Mouse (Mus musculus) intestine, postnatal 0 days (tissue): ENCODE measurements around the gene Ccdc157. TPM values are rescaled to one million over a fixed set of nuclear protein-coding genes. Genes with fewer than 3 reads are reported as not detected.

Experiments used
- ATAC-seq: fragments of 200-750 bp; cut with Nextera tagmentation; 2 replicates; pipeline ENCODE4 v1.8.0; 2017; ENCODE audit warnings: mild to moderate bottlenecking, moderate TSS enrichment, moderate library complexity
- H3K27ac ChIP-seq: fragments of 300-500 bp; sonication (generic); 2 replicates; pipeline ENCODE4 v1.5.1; 2014; ENCODE audit warnings: mild to moderate bottlenecking, low read depth, low read length, moderate library complexity
- H3K27me3 ChIP-seq: fragments of 300-500 bp; sonication (generic); replicated peaks from 2 replicates; pipeline ENCODE4 v1.6.1; 2014; ENCODE audit warnings: low read length, mixed read lengths; ENCODE audit not compliant: control insufficient read depth, insufficient read depth
- H3K36me3 ChIP-seq: fragments of 300-500 bp; sonication (generic); 2 replicates; pipeline ENCODE4 v1.6.1; 2014; ENCODE audit warnings: mild to moderate bottlenecking, moderate library complexity; ENCODE audit not compliant: control insufficient read depth, insufficient read depth
- H3K4me1 ChIP-seq: fragments of 300-500 bp; sonication (generic); replicated peaks from 2 replicates; pipeline ENCODE4 v1.6.1; 2014; ENCODE audit warnings: antibody characterized with exemption, low read length, mixed read lengths; ENCODE audit not compliant: control insufficient read depth, insufficient read depth
- H3K4me2 ChIP-seq: fragments of 300-500 bp; sonication (generic); replicated peaks from 2 replicates; pipeline ENCODE4 v1.6.1; 2014; ENCODE audit warnings: low read depth, mild to moderate bottlenecking, moderate library complexity
- H3K4me3 ChIP-seq: fragments of 300-500 bp; sonication (generic); 2 replicates; pipeline ENCODE4 v1.5.1; 2014; ENCODE audit warnings: low read depth, low read length
- H3K9ac ChIP-seq: fragments of 300-500 bp; sonication (generic); 2 replicates; pipeline ENCODE4 v1.6.1; 2014; ENCODE audit warnings: mild to moderate bottlenecking, low read depth, low read length
- H3K9me3 ChIP-seq: fragments of 300-500 bp; sonication (generic); 2 replicates; pipeline ENCODE4 v1.6.1; 2016; ENCODE audit warnings: mixed run types; ENCODE audit not compliant: control insufficient read depth
- CTCF ChIP-seq: sonication (generic); IDR thresholded peaks from 2 replicates; pipeline ENCODE4 v1.5.1; 2016; ENCODE audit warnings: low read depth, mild to moderate bottlenecking, control low read depth, antibody characterized with exemption, moderate library complexity
- WGBS: fragments of 180-500 bp; shearing (Covaris S2); extraction: QIAGEN DNeasy Blood & Tissue Kit; methylation state at CpG from one replicate; pipeline ENCODE4 v1.1.7; 2014; 5-methylcytosine and 5-hydroxymethylcytosine counted together
- polyA plus RNA-seq: library from polyadenylated mRNA; unstranded; fragments of >200 nt; fragmentation: Nextera tagmentation; extraction: Ambion mirVana; gene quantifications from 2 replicates; pipeline ENCODE4 v1.2.1, GENCODE M21; 2015

The Ccdc157 gene
- polyA plus RNA-seq, 1 experiment from 2014 or later: 1.1 TPM

- H3K9ac ChIP-seq: no peak overlapping the region
- WGBS: 57% methylated on average over 4 of the region's 4 CpGs
- H3K36me3 ChIP-seq: peaks cover 21% of the 10 kb centered on the region
- no peak overlapping the region for H3K4me2 ChIP-seq
- no peak overlapping the region for H3K27ac ChIP-seq
- no peak overlapping the region for H3K4me3 ChIP-seq
- peak; percentile 51 for TF ChIP-seq CTCF
- H3K4me1 ChIP-seq: no peaks in the 10 kb centered on the region
- H3K27me3 ChIP-seq: no peaks in the 10 kb centered on the region
- ATAC-seq: no peak
- no peaks in the 10 kb centered on the region for H3K9me3 ChIP-seq
These were observed 24.3 kb upstream of the Ccdc157 start for GRCm38 (mm10) chr11:4184251-4184952.

DNA sequence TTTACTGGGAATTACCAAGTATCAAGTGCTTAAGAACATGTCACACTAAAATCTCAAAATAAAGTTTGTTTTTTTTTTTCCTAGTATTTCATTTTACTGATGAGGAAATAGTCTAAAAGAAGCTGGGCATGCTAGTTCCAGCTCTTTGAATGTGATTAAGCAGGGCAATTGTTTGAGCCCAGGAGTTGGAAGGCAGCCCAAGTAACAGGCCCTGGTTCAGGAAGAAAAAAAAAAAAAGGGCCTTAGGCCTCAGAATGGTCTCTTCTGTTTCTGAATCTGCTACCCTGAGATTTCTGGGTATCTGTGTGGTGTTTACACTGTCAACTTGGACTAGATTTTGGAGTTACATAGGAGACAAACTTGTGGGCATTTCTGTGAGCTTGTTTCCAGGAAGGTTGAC is 23.4 kb upstream of the Ccdc157 start:
- Histone ChIP-seq H3K36me3 (peaks cover 30% of the 10 kb centered on the region), H3K9me3 (no peaks in the 10 kb centered on the region), H3K4me3 (no peak overlapping the region), H3K27ac (no peak overlapping the region), H3K9ac (no peak overlapping the region), H3K4me1 (no peaks in the 10 kb centered on the region), H3K27me3 (no peaks in the 10 kb centered on the region), H3K4me2 (no peak overlapping the region)
- ATAC-seq: no peak
- no peak for TF ChIP-seq CTCF

GRCm38 (mm10) chr11:4182061-4182460 is 22.0 kb upstream of the Ccdc157 start:
- no peaks in the 10 kb centered on the region for H3K9me3 ChIP-seq
- H3K4me3 ChIP-seq: no peak overlapping the region
- no peak for TF ChIP-seq CTCF
- peaks cover 44% of the 10 kb centered on the region for H3K36me3 ChIP-seq
- no peak overlapping the region for H3K4me2 ChIP-seq
- H3K27ac ChIP-seq: 0 out of 2 replicates have a peak overlapping the region, but pooled peaks have one; percentile 6
- WGBS: 46% methylated on average over 1 of the region's 1 CpGs
- H3K9ac ChIP-seq: no peak overlapping the region
- H3K27me3 ChIP-seq: no peaks in the 10 kb centered on the region
- no peak for ATAC-seq
- H3K4me1 ChIP-seq: no peaks in the 10 kb centered on the region

GRCm38 (mm10) chr11:4177716-4178115 is 17.6 kb upstream of the Ccdc157 start:
- Histone ChIP-seq H3K4me3 (no peak overlapping the region), H3K27ac (peak overlapping the region; percentile 28; the same call in 1 of the 2 replicates), H3K36me3 (peaks cover 88% of the 10 kb centered on the region), H3K9ac (no peak overlapping the region), H3K9me3 (no peaks in the 10 kb centered on the region), H3K4me1 (no peaks in the 10 kb centered on the region), H3K4me2 (no peak overlapping the region), H3K27me3 (no peaks in the 10 kb centered on the region)
- no peak for TF ChIP-seq CTCF
- ATAC-seq: no peak
- 87% methylated on average over 4 of the region's 4 CpGs for WGBS

- no peak overlapping the region for H3K9ac ChIP-seq
- 88% methylated on average over 5 of the region's 5 CpGs for WGBS
- H3K4me3 ChIP-seq: no peak overlapping the region
- TF ChIP-seq CTCF: no peak
- no peaks in the 10 kb centered on the region for H3K9me3 ChIP-seq
- H3K27me3 ChIP-seq: no peaks in the 10 kb centered on the region
- H3K27ac ChIP-seq: no peak overlapping the region
- H3K36me3 ChIP-seq: peaks cover 96% of the 10 kb centered on the region
- no peak for ATAC-seq
- no peaks in the 10 kb centered on the region for H3K4me1 ChIP-seq
- H3K4me2 ChIP-seq: no peak overlapping the region
These were observed 14.5 kb upstream of the Ccdc157 start for GRCm38 (mm10) chr11:4174586-4174985.

GRCm38 (mm10) chr11:4166467-4167090 is 6.5 kb upstream of the Ccdc157 start:
- Histone ChIP-seq H3K27ac (peak overlapping the region; percentile 30), H3K4me1 (no peaks in the 10 kb centered on the region), H3K9ac (no peak overlapping the region), H3K4me2 (no peak overlapping the region), H3K36me3 (peaks cover 73% of the 10 kb centered on the region), H3K9me3 (no peaks in the 10 kb centered on the region), H3K27me3 (no peaks in the 10 kb centered on the region), H3K4me3 (no peak overlapping the region)
- ATAC-seq: peak; percentile 31
- 65% methylated on average over 7 of the region's 7 CpGs for WGBS
- TF ChIP-seq CTCF: no peak
